Mouse (Mus musculus) embryonic facial prominence, embryonic 11.5 days (tissue): ENCODE results near the gene Rab3ip. TPM values are rescaled to one million over a fixed set of nuclear protein-coding genes. Genes with fewer than 3 reads are reported as not detected.

Source experiments
- ATAC-seq: fragments of 200-750 bp; cut with Nextera tagmentation; replicated peaks from 2 replicates; pipeline ENCODE4 v1.8.0; 2017; ENCODE audit warnings: low read depth; ENCODE audit not compliant: insufficient number of reproducible peaks, low FRiP score, low TSS enrichment
- DNase-seq: peaks from one replicate; pipeline ENCODE4 v3.0.0-alpha.2; 2015; ENCODE audit warnings: low spot score
- H3K27ac ChIP-seq: fragments of 300-500 bp; sonication (generic); replicated peaks from 2 replicates; pipeline ENCODE4 v1.5.1; 2014; ENCODE audit warnings: mild to moderate bottlenecking, low read depth, low read length, control low read depth
- H3K27me3 ChIP-seq: fragments of 300-500 bp; sonication (generic); 2 replicates; pipeline ENCODE4 v1.6.1; 2014; ENCODE audit warnings: mild to moderate bottlenecking, low read length, moderate library complexity, mixed read lengths; ENCODE audit not compliant: control insufficient read depth, insufficient read depth
- H3K36me3 ChIP-seq: fragments of 300-500 bp; sonication (generic); replicated peaks from 2 replicates; pipeline ENCODE4 v1.6.1; 2014; ENCODE audit warnings: low read depth, mild to moderate bottlenecking, low read length, moderate library complexity, mixed read lengths; ENCODE audit not compliant: control insufficient read depth, insufficient read depth
- H3K4me1 ChIP-seq: fragments of 300-500 bp; sonication (generic); 2 replicates; pipeline ENCODE4 v1.6.1; 2014; ENCODE audit warnings: low read length, mixed read lengths; ENCODE audit not compliant: control insufficient read depth, insufficient read depth
- H3K4me2 ChIP-seq: fragments of 300-500 bp; sonication (generic); 2 replicates; pipeline ENCODE4 v1.6.1; 2014; ENCODE audit warnings: low read depth, mild to moderate bottlenecking, control low read depth, low read length, moderate library complexity
- H3K4me3 ChIP-seq: fragments of 300-500 bp; sonication (generic); 2 replicates; pipeline ENCODE4 v1.5.1; 2014; ENCODE audit warnings: low read depth, low read length, control low read depth
- H3K9ac ChIP-seq: fragments of 300-500 bp; sonication (generic); replicated peaks from 2 replicates; pipeline ENCODE4 v1.6.1; 2014; ENCODE audit warnings: mild to moderate bottlenecking, control low read depth, low read length
- H3K9me3 ChIP-seq: fragments of 300-500 bp; sonication (generic); replicated peaks from 2 replicates; pipeline ENCODE4 v1.6.1; 2016; ENCODE audit warnings: mild to moderate bottlenecking, low read length, inconsistent platforms, mixed read lengths; ENCODE audit not compliant: control insufficient read depth
- WGBS: fragments of 180-500 bp; shearing (Covaris S2); extraction: QIAGEN DNeasy Blood & Tissue Kit; methylation state at CpG from one replicate; pipeline ENCODE4 v1.1.7; 2014; 5-methylcytosine and 5-hydroxymethylcytosine counted together
- polyA plus RNA-seq: library from polyadenylated mRNA; unstranded; fragments of >200 nt; fragmentation: Nextera tagmentation; extraction: Ambion mirVana; gene quantifications from 2 replicates; pipeline ENCODE4 v1.2.1, GENCODE M21; 2014

Gene Rab3ip
- polyA plus RNA-seq, 1 experiment from 2014 or later = 38.9 TPM

DNA sequence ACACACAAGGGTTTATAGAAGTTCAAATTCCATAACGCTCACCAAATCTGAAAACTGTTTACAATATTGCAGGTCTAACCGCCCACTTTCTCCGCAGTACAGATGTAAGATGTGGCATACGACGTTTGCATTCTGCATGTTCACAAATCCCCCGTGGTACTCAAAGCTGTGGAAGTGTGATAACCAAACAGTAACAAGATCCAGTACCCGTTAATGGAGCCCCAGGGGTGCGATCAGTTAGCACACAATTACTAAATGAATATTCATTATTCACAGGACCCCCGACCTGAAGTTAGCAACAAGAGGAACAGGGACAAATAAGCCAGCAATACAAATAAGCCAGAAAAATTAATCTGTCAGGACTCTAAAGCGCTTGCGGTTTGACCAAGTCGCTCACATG lies 34.3 kb upstream of the Rab3ip start:
- Histone ChIP-seq H3K36me3 (no peaks in the 10 kb centered on the region), H3K27ac (no peak overlapping the region), H3K9ac (no peak overlapping the region), H3K4me1 (no peaks in the 10 kb centered on the region), H3K9me3 (no peaks in the 10 kb centered on the region), H3K4me2 (no peak overlapping the region), H3K27me3 (no peaks in the 10 kb centered on the region), H3K4me3 (no peak overlapping the region)
- WGBS = 68% methylated on average over 12 of the region's 12 CpGs
- DNase-seq (no peak), ATAC-seq (no peak)

DNA sequence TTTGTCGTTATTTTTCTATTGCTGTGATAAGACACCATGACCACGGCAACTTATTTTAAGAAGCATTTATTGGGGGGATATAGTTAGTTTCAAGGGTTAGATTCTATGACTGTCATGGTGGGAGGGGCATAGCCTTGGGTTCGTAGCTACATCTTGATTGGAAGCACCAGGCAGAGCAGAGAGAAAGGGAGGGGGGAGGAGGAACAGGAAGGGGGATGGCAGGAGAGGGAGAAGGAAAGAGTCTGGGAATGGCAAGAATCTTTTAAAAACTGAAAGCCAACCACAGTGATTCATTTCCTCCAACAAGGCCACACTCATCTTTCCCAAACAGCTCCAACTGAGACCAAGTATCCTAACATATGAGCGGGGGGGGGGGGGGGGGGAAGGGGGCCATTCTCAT lies 32.0 kb upstream of the Rab3ip start:
- Histone ChIP-seq H3K4me3 (no peak overlapping the region), H3K4me1 (no peaks in the 10 kb centered on the region), H3K27ac (no peak overlapping the region), H3K27me3 (no peaks in the 10 kb centered on the region), H3K9ac (no peak overlapping the region), H3K9me3 (no peaks in the 10 kb centered on the region), H3K36me3 (no peaks in the 10 kb centered on the region), H3K4me2 (no peak overlapping the region)
- ATAC-seq (no peak), DNase-seq (no peak)
- 64% methylated on average over 3 of the region's 4 CpGs for WGBS

DNA sequence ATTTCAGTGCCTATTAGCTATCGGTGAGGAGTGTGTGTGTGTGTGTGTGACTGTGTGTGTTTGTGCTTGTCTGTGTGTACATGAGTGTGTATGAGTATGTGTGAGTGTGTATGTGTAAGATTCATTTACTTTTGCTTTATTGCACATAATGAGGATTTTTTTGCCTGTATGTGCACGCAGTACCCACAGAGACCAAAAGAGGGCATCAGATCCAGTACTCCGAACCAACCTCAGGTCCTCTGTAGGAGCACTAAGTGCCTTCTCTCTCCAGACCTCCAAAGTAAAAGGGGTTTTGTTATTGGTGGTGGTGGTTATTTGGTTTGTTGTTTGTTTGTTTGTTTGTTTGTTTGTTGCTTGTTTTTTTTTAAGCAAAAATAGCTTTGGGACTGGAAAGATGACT lies 30.3 kb upstream of the Rab3ip start:
- Histone ChIP-seq H3K4me3 (no peak overlapping the region), H3K36me3 (no peaks in the 10 kb centered on the region), H3K9ac (no peak overlapping the region), H3K4me2 (no peak overlapping the region), H3K27ac (no peak overlapping the region), H3K27me3 (no peaks in the 10 kb centered on the region), H3K9me3 (no peaks in the 10 kb centered on the region), H3K4me1 (no peaks in the 10 kb centered on the region)
- ATAC-seq (no peak), DNase-seq (peak; percentile 41)
- WGBS = 72% methylated on average over 3 of the region's 3 CpGs

DNA sequence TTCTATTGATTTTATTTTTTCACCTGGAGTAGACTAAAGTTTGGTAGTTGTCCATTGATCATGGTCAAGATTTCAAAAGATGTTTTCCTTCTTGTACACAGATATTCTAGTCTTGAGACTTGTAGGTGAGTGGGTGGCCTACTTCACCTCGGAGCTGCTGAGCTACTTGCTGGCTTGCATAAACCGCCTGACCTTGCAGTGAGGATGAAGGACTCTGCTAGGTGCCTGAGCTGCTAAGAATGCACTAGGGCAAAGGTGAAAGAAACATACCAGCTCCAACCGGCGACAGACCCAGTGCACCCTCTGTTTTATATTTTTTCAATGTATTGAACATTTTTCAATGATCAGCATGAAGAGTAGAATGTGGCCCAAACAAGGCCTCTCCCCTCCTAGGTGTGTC lies 29.7 kb upstream of the Rab3ip start:
- DNase-seq (no peak), ATAC-seq (no peak)
- Histone ChIP-seq H3K4me3 (no peak overlapping the region), H3K36me3 (no peaks in the 10 kb centered on the region), H3K27me3 (no peaks in the 10 kb centered on the region), H3K9me3 (no peaks in the 10 kb centered on the region), H3K4me1 (no peaks in the 10 kb centered on the region), H3K4me2 (no peak overlapping the region), H3K27ac (no peak overlapping the region), H3K9ac (no peak overlapping the region)
- WGBS = 80% methylated on average over 4 of the region's 4 CpGs

DNA sequence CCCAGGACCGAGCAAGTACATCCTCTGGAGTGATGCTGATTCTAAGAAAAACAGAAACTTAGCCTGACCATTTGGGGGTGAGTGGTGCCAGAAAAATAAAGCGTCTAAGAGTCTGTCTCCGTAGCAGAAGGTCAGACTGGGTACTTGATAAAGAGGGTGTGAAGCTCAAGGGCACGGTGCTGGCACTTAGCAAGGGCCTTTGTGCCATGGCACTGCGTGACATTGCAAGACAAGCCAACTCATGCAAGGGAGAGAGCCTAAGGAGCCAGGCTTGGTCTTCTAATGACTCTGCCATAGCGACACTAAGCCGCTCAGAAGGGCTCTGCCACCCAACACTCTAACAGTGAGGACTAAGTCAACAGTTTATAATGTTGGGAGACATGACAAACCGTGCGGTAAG lies 28.3 kb upstream of the Rab3ip start:
- Histone ChIP-seq H3K9me3 (no peaks in the 10 kb centered on the region), H3K9ac (no peak overlapping the region), H3K27me3 (no peaks in the 10 kb centered on the region), H3K27ac (no peak overlapping the region), H3K4me2 (no peak overlapping the region), H3K4me3 (no peak overlapping the region), H3K36me3 (no peaks in the 10 kb centered on the region), H3K4me1 (no peaks in the 10 kb centered on the region)
- ATAC-seq (no peak), DNase-seq (no peak)
- WGBS = 91% methylated on average over 9 of the region's 9 CpGs

DNA sequence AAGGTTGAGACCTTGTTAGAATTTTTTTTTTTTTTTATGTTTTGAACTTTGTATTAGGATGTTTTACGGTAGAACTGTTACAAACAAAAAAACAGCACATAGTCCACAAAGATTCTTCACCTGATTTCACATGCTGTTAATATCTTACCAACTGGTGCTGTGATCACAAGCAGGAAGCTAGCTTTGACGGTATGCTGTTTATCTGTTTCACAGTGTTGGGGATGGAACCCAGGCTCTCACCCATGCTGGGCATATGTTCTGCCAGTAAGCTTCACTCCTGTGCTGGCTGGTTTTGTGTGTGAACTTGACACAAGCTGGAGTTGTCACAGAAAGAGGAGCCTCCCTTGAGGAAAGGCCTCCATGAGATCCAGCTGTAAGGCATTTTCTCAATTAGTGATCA lies 27.3 kb upstream of the Rab3ip start:
- H3K27ac ChIP-seq = no peak overlapping the region
- H3K9ac ChIP-seq = no peak overlapping the region
- H3K4me1 ChIP-seq = no peaks in the 10 kb centered on the region
- ATAC-seq (no peak), DNase-seq (no peak)
- no peaks in the 10 kb centered on the region for H3K9me3 ChIP-seq
- H3K4me3 ChIP-seq = no peak overlapping the region
- H3K36me3 ChIP-seq = no peaks in the 10 kb centered on the region
- H3K27me3 ChIP-seq = no peaks in the 10 kb centered on the region
- H3K4me2 ChIP-seq = no peak overlapping the region
- 78% methylated on average over 2 of the region's 2 CpGs for WGBS

DNA sequence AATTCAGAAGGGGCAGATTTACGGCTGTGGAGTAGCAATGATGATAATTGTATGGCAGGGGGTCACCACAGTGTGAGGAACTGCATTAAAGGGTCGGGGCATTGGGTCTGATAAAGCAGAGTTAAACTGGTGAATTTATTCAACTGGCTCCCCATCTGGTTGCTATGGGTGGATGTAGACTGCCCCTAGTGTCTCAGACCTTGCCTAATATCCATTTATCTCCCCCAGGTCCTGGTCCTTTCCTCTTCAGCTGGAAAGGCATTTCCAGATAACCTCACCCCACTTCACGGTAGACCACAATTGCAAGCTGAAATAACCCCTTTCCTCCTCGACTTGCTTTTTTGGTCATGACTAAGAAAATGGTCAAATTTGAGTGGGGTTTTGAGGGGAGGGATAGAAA lies 26.9 kb upstream of the Rab3ip start:
- no peak overlapping the region for H3K4me2 ChIP-seq
- H3K36me3 ChIP-seq = no peaks in the 10 kb centered on the region
- ATAC-seq (no peak), DNase-seq (no peak)
- no peaks in the 10 kb centered on the region for H3K27me3 ChIP-seq
- no peak overlapping the region for H3K9ac ChIP-seq
- no peak overlapping the region for H3K27ac ChIP-seq
- H3K4me3 ChIP-seq = no peak overlapping the region
- WGBS = 52% methylated on average over 4 of the region's 4 CpGs
- H3K9me3 ChIP-seq = no peaks in the 10 kb centered on the region
- no peaks in the 10 kb centered on the region for H3K4me1 ChIP-seq

DNA sequence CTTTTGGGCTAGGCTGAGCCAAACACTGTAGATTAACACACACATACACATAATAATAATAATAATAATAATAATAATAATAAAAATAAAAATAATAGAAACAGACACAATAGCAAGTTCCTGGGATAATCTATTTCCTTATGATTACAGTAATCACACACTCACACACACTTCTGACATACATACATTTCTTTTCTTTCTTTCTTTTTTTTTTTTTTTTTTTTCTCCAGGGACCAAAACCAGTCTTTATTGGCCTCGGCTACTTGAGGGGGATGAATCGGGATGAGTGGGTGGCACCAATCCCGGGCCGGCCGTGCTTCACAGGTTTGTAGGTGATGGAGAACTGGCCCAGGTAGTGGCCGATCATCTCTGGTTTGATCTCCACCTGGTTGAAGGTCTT lies 21.9 kb upstream of the Rab3ip start, which contains the start of gene Gm10271:
Gene Gm10271, minus strand, starts transcription at position 101 of the 400 bp plus-strand sequence.
- no peaks in the 10 kb centered on the region for H3K27me3 ChIP-seq
- WGBS = 98% methylated on average over 6 of the region's 6 CpGs
- H3K4me3 ChIP-seq = no peak within 1 kb of the TSS
- H3K4me2 ChIP-seq = no peak within 1 kb of the TSS
- ATAC-seq (no peak), DNase-seq (no peak)
- H3K9ac ChIP-seq = no peak within 1 kb of the TSS
- no peak within 1 kb of the TSS for H3K27ac ChIP-seq
- H3K9me3 ChIP-seq = no peaks in the 10 kb centered on the region
- no peaks in the 10 kb centered on the region for H3K4me1 ChIP-seq
- H3K36me3 ChIP-seq = no peaks in the 10 kb centered on the region
